Mouse (Mus musculus) hindbrain, embryonic 16.5 days (tissue): ENCODE results near the gene Tmem230. TPM values are rescaled to one million over a fixed set of nuclear protein-coding genes. Genes with fewer than 3 reads are reported as not detected.

Source experiments
- ATAC-seq: fragments of 200-750 bp; cut with Nextera tagmentation; 2 replicates; pipeline ENCODE4 v1.8.0; 2017; ENCODE audit warnings: moderate TSS enrichment, moderate library complexity
- H3K27ac ChIP-seq: fragments of 300-500 bp; sonication (generic); 2 replicates; pipeline ENCODE4 v1.5.1; 2014; ENCODE audit warnings: low read depth, mild to moderate bottlenecking, control low read depth, low read length, moderate library complexity
- H3K27me3 ChIP-seq: fragments of 300-500 bp; sonication (generic); replicated peaks from 2 replicates; pipeline ENCODE4 v1.6.1; 2014; ENCODE audit warnings: low read length; ENCODE audit not compliant: control insufficient read depth, insufficient read depth
- H3K36me3 ChIP-seq: fragments of 300-500 bp; sonication (generic); 2 replicates; pipeline ENCODE4 v1.6.1; 2014; ENCODE audit warnings: mild to moderate bottlenecking, low read length, moderate library complexity, mixed read lengths; ENCODE audit not compliant: control insufficient read depth, insufficient read depth
- H3K4me1 ChIP-seq: fragments of 300-500 bp; sonication (generic); 2 replicates; pipeline ENCODE4 v1.6.1; 2014; ENCODE audit warnings: low read depth, low read length; ENCODE audit not compliant: control insufficient read depth, insufficient read depth
- H3K4me2 ChIP-seq: fragments of 300-500 bp; sonication (generic); 2 replicates; pipeline ENCODE4 v1.6.1; 2014; ENCODE audit warnings: mild to moderate bottlenecking, low read length, control low read depth, moderate library complexity
- H3K4me3 ChIP-seq: fragments of 300-500 bp; sonication (generic); 2 replicates; pipeline ENCODE4 v1.5.1; 2014; ENCODE audit warnings: mild to moderate bottlenecking, low read length, control low read depth, moderate library complexity
- H3K9ac ChIP-seq: fragments of 300-500 bp; sonication (generic); 2 replicates; pipeline ENCODE4 v1.6.1; 2014; ENCODE audit warnings: low read depth, mild to moderate bottlenecking, control low read depth, low read length, moderate library complexity
- H3K9me3 ChIP-seq: fragments of 300-500 bp; sonication (generic); 2 replicates; pipeline ENCODE4 v1.6.1; 2014; ENCODE audit warnings: mild to moderate bottlenecking, low read length, moderate library complexity; ENCODE audit not compliant: control insufficient read depth
- WGBS: fragments of 180-500 bp; shearing (Covaris S2); extraction: QIAGEN DNeasy Blood & Tissue Kit; methylation state at CpG from one replicate; pipeline ENCODE4 v1.1.7; 2014; 5-methylcytosine and 5-hydroxymethylcytosine counted together
- polyA plus RNA-seq: library from polyadenylated mRNA; unstranded; fragments of >200 nt; fragmentation: Nextera tagmentation; extraction: Ambion mirVana; gene quantifications from 2 replicates; pipeline ENCODE4 v1.2.1, GENCODE M21; 2015

The Tmem230 gene
- polyA plus RNA-seq, 1 experiment from 2014 or later, result 48.0 TPM

DNA sequence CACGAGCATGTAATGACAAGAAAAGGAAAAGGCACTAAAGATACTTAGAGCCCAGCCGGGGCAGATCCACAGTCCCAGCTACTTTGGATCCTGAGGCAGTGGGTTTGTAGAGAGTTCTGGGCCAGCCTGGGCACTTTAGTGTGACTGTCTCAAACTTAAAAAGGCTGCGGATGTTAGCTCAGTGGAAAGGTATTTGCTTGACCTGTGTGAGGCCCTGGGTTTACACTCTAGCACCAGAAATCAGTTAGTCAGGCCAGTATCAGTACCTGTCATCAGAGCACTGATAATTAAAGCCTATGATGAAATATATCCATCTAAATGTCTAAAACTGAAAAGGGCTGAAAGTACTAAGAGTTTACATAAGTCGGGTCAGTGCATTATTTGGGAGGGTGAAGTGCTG lies 28.6 kb upstream of the Tmem230 start:
- ATAC-seq, result no peak
- Histone ChIP-seq H3K4me2 (no peak overlapping the region), H3K27ac (no peak overlapping the region), H3K4me1 (no peaks in the 10 kb centered on the region), H3K9me3 (no peaks in the 10 kb centered on the region), H3K36me3 (no peaks in the 10 kb centered on the region), H3K4me3 (no peak overlapping the region), H3K27me3 (no peaks in the 10 kb centered on the region), H3K9ac (no peak overlapping the region)
- WGBS, result 84% methylated on average over 4 of the region's 4 CpGs

DNA sequence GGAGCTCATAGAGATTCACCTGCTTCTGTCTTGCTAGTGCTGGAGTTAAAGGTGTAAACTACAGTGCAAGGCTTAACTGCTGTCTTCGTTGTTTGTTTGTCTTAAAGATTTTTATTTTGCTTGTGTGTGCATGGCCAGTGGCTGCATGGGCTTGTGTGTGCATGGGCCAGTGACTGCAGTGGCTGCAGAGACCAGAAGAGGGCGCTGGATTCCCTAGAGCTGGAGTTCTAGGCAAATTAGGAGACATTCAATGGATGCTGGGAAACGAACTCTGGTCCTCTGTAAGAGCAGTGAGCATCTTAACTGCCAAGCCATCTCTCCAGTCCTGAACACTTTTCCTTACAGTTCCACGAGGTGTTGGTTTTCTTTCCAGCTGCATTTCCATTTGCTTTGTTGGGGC lies 27.9 kb upstream of the Tmem230 start:
- Histone ChIP-seq H3K9me3 (no peaks in the 10 kb centered on the region), H3K4me3 (no peak overlapping the region), H3K4me1 (no peaks in the 10 kb centered on the region), H3K9ac (no peak overlapping the region), H3K4me2 (no peak overlapping the region), H3K27me3 (no peaks in the 10 kb centered on the region), H3K36me3 (no peaks in the 10 kb centered on the region), H3K27ac (no peak overlapping the region)
- ATAC-seq, result no peak
- 77% methylated on average over 4 of the region's 4 CpGs for whole genome bisulfite sequencing

DNA sequence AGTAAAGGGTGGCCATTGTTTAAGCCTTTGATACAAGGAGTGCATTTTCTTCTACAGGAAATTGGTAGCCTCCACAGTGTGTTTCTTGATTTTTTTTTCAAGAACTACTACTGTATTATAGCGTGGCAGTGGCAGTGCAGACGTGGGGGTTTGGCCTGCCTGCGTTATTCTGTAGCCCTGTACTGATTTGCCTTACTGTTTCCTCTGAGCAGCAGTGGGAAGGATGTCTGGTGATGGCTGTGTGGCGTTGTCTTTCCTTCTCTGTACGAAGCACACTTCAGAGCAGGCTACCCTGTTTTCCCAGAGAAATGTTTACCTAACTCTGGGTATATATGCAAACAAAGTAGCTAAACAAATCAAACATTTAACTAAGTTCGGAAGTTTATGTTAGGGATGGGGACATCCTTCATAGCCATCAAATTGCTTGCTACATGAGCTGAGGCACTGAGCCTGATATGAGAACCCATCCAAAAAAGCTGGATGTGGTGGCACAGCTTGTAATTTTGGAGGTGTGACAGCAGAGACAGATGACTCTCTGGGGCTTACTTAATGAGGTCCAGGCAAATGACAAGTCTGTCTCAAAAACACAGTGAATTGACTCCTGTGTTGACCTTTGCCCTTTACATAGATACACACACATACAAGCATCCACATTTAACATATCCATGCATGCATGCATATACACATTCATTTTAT lies 25.2 kb upstream of the Tmem230 start:
- Histone ChIP-seq H3K4me1 (no peaks in the 10 kb centered on the region), H3K4me2 (no peak overlapping the region), H3K4me3 (no peak overlapping the region), H3K9me3 (no peaks in the 10 kb centered on the region), H3K9ac (no peak overlapping the region), H3K36me3 (no peaks in the 10 kb centered on the region), H3K27ac (no peak overlapping the region), H3K27me3 (no peaks in the 10 kb centered on the region)
- no peak for ATAC-seq
- 63% methylated on average over 6 of the region's 6 CpGs for WGBS

DNA sequence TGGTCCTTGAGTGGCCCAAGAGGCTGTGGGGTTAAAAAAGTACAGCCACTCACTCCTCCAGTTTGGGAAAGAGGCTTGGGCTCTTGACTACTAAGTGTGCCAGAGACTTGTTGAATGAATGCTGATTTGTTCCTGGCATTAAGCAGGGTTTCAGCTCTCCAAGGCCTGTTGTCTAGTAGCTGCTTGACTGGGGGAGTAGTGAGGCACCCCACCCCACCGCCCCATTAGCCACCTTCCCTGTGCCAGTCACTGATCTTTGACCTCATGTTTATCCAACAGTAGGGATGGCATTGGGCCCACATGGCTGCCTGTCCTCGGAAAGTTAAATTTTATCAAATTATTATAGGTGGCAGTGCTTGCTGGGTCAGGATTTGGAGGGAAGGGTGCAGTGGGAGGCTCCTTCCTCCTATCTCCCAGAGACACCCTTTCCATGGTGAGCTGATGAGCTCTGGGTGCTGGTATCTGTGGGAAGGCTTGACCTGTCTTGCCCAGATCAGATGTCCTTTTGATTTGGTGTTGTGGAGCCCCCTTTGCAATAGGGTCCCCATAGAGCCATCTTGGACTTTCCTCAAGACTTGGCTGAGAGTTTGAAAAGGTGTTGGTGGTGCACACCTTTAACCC lies 22.8 kb upstream of the Tmem230 start:
- Histone ChIP-seq H3K27me3 (no peaks in the 10 kb centered on the region), H3K36me3 (no peaks in the 10 kb centered on the region), H3K4me3 (no peak overlapping the region), H3K4me2 (no peak overlapping the region), H3K9ac (no peak overlapping the region), H3K27ac (no peak overlapping the region), H3K9me3 (no peaks in the 10 kb centered on the region), H3K4me1 (no peaks in the 10 kb centered on the region)
- 91% methylated on average over 2 of the region's 2 CpGs for WGBS
- ATAC-seq, result peak; percentile 38; the same call in 1 of the 2 replicates

DNA sequence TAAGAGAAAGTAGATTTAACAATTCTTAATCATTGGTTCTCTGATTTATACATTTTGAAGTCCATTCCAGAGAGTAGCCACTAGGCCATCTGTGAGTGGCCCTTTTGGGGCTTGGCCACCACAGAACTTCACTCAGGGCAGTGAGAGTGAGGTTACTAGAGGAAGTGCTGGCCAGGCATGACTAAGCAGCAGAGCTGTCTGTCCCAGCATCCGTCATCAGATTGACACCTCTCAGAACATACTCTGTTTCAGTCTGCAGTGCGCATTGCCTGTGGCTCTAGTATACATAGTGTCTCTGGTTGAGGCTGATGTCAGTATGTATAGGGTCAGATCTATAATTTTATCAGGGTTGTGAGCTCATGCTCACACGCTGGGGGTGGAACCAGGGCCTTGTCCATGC lies 21.6 kb upstream of the Tmem230 start:
- Histone ChIP-seq H3K4me3 (no peak overlapping the region), H3K9me3 (no peaks in the 10 kb centered on the region), H3K27ac (no peak overlapping the region), H3K9ac (no peak overlapping the region), H3K4me2 (no peak overlapping the region), H3K27me3 (no peaks in the 10 kb centered on the region), H3K36me3 (no peaks in the 10 kb centered on the region), H3K4me1 (peaks cover 10% of the 10 kb centered on the region)
- WGBS, result 87% methylated on average over 3 of the region's 3 CpGs
- 0 out of 2 replicates have a peak, but pooled peaks have one; percentile 19 for ATAC-seq

DNA sequence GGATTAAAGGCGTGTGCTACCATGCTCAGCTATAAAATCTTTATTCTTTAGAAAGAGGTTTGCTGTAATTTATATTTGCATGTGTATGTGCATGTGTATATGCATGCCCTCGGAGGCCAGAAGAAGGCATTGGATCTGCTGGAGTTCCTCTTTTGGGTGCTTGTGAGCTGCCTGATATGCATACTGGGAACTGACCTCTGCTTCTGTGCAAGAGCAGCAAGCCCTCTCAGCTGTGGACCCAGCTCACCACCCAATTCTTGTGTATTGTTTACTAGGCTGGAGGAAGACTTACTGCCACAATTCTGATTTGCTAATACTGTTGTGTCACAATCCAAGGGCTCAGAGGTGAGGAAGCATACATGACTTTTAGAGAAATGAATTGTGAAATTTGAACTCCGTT lies 18.5 kb upstream of the Tmem230 start:
- Histone ChIP-seq H3K4me3 (no peak overlapping the region), H3K36me3 (no peaks in the 10 kb centered on the region), H3K27me3 (no peaks in the 10 kb centered on the region), H3K9me3 (no peaks in the 10 kb centered on the region), H3K4me1 (peaks cover 12% of the 10 kb centered on the region), H3K4me2 (no peak overlapping the region), H3K9ac (no peak overlapping the region), H3K27ac (no peak overlapping the region)
- ATAC-seq, result no peak
- 90% methylated on average over 3 of the region's 3 CpGs for WGBS

DNA sequence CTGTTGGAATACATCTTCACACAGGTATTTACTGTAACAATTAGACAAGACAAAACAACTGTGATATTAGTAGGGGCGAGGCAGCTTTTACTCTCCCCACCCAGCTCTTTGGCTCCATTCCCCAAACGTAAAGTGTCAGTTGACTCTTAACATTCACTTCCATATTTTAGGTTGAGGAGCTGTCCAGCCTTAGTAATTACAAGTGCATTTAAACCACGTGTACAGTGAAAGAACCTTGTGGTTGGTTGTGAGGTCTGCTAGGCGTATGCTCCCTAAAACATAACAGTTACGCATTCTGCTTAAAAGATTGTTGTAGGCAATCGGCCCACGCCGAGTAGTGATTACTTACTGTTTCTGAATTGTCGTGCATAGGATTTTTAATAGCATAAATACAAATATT lies 17.6 kb upstream of the Tmem230 start:
- ATAC-seq, result no peak
- Histone ChIP-seq H3K4me2 (peak overlapping the region; percentile 54; the same call in 1 of the 2 replicates), H3K4me1 (peaks cover 12% of the 10 kb centered on the region), H3K4me3 (no peak overlapping the region), H3K27me3 (no peaks in the 10 kb centered on the region), H3K36me3 (no peaks in the 10 kb centered on the region), H3K9me3 (no peaks in the 10 kb centered on the region), H3K9ac (no peak overlapping the region), H3K27ac (no peak overlapping the region)
- WGBS, result 89% methylated on average over 9 of the region's 9 CpGs

DNA sequence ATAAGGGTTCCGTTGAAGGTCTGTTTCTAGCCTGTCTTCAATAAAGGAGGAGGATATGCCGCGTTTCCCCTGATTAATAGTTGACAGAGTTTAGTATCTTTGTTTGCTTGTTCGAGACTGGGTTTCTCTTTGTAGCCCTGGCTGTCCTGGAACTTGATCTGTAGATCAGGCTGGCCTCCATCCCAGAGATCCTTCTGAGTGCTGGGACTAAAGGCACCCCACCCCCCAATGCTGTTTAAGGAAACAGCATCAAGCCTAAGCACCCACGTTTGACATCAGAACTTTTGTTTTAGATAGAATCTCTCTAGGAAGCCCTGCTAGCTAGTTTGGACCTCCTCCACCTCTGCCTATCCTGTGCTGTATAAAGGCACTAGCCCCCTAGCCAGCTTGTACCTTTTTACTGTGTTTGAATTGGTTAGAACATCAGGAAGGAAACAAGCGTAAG lies 16.7 kb upstream of the Tmem230 start:
- peak overlapping the region; percentile 83 for H3K9ac ChIP-seq
- peak overlapping the region; percentile 83; the same call in 1 of the 2 replicates for H3K27ac ChIP-seq
- peak overlapping the region; percentile 54 for H3K4me2 ChIP-seq
- peak overlapping the region; percentile 71 for H3K4me3 ChIP-seq
- H3K4me1 ChIP-seq, result peaks cover 12% of the 10 kb centered on the region
- WGBS, result 13% methylated on average over 6 of the region's 6 CpGs
- no peaks in the 10 kb centered on the region for H3K36me3 ChIP-seq
- no peaks in the 10 kb centered on the region for H3K27me3 ChIP-seq
- ATAC-seq, result no peak
- H3K9me3 ChIP-seq, result no peaks in the 10 kb centered on the region

DNA sequence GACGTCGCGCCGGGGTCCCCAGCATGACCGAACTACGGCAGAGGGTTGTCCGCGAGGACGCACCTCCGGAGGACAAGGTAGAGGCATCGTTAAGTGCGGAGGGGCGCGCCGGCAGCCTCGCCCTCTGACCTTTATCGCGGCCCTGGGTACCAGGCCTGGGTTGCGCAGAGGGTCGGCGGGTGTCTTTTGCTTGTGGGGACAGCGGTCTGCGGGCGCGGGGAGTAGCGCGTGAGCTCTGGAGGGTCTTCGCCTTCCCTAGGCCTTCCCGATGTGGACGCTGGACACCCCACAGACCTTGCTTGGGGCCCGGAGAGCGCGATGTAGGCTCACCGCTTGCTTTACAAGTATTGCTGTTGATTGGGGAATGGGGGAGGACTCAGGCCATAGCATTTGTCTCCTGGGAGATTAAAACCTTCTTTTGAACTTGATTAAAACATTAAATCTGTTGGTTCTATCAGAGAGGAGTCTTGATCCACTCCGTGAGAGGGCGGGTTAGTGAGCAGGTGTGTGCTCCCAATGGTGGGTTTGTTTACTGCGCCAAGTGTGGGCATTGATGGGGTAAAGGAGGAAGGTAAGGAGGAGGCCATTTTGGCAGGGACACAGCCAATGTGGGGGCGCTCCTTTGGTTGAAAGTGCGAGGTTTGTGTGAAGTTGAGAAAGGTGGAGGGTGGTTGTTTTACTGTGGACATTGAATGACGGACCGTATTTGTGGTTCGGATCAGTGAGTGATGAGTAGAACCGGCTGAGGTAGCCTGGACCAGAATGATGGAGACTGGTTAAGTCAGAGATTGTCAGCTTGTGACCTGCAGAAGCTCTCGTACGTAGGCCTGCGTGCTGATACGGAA lies 16.0 kb upstream of the Tmem230 start:
- ATAC-seq, result peak; percentile 35
- Histone ChIP-seq H3K4me2 (peak overlapping the region; percentile 54), H3K27ac (peak overlapping the region; percentile 83), H3K9me3 (no peaks in the 10 kb centered on the region), H3K27me3 (no peaks in the 10 kb centered on the region), H3K4me1 (peaks cover 12% of the 10 kb centered on the region), H3K4me3 (peak overlapping the region; percentile 71), H3K36me3 (no peaks in the 10 kb centered on the region), H3K9ac (peak overlapping the region; percentile 83)
- under 1% methylated on average over 37 of the region's 47 CpGs for WGBS
